Mouse (Mus musculus): ENCODE data around the gene Atp6v0c. TPM values are rescaled to one million over a fixed set of nuclear protein-coding genes. Genes with fewer than 3 reads are reported as not detected.
"Not testable (repeated sequence)": the region's sequence is repeated elsewhere in the genome, so short reads cannot be mapped to it uniquely, and the experiment has no call there.

Atp6v0c gene
- polyA plus RNA-seq, 1 experiment from 2014 or later: 535 TPM

DNA sequence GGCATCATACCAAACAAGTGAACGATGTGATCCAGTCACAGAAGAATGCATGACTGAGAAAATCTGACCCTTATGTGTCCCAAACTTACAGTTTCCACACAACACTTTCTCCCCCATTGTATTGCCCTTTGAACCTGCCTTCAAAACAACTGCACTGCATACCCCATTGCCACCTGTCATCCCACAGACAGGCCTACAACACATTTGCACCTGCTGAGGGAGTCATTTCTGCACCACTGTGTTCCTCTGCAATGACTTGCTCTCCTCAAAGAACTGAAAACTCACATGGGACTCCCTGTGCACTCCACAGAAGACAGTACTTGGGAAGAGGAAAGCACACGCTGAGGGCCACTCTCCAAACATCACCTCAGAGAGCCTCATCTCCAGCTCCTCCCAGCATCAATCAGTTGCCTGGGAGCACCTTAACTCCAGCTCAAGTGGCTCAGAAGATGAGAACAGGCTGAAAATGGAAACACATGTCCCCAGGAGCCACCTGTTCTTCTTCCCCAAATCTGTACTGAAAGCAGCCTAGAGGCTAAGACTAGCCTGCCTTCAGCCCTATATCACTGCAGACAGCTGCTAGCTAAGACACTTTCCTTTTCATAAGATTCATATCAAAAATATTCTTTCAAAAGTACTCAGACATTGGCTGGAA lies 32.1 kb downstream of the Atp6v0c start:
- Histone ChIP-seq H3K9ac (no peak overlapping the region), H3K9me3 (replicated peaks) (no peaks in the 10 kb centered on the region), H3K27me3 (replicated peaks) (no peaks in the 10 kb centered on the region), H3K4me1 (replicated peaks) (peaks cover 35% of the 10 kb centered on the region), H3K36me3 (no peaks in the 10 kb centered on the region), H3K4me2 (no peak overlapping the region), H3K4me3 (no peak overlapping the region), H3K27ac (ENCODE audit: poor library complexity, severe bottlenecking) (no peak overlapping the region)
- 80% methylated on average over 2 of the region's 2 CpGs for WGBS
- ATAC-seq (ENCODE audit: insufficient number of reproducible peaks, low FRiP score): no peak

DNA sequence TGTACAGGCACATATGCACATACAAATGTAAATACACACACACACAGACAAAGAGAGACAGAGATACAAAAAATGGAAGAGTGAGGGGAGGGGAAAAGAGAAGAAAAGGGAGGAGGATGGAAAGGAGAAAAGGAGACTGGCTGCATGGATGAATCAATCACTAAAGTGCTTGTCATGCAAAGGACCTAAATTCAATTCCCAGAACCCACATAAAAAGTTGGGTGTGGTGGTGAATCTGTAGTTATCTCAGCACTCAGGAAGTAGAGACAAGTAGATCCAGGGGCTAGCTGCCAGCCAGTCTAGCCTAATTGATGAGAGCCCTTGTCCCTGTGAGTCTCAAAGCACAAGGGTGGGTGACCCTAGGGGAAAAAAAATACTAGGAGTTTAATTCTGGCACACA lies 35.4 kb downstream of the Atp6v0c start:
- H3K4me1 ChIP-seq (replicated peaks): peaks cover 24% of the 10 kb centered on the region
- no peaks in the 10 kb centered on the region for H3K27me3 ChIP-seq (replicated peaks)
- H3K36me3 ChIP-seq: no peaks in the 10 kb centered on the region
- H3K9ac ChIP-seq: no peak overlapping the region
- H3K4me2 ChIP-seq: no peak overlapping the region
- no peak overlapping the region for H3K4me3 ChIP-seq
- H3K9me3 ChIP-seq (replicated peaks): no peaks in the 10 kb centered on the region
- no peak overlapping the region for H3K27ac ChIP-seq (ENCODE audit: poor library complexity, severe bottlenecking)
- no peak for ATAC-seq (ENCODE audit: insufficient number of reproducible peaks, low FRiP score)

DNA sequence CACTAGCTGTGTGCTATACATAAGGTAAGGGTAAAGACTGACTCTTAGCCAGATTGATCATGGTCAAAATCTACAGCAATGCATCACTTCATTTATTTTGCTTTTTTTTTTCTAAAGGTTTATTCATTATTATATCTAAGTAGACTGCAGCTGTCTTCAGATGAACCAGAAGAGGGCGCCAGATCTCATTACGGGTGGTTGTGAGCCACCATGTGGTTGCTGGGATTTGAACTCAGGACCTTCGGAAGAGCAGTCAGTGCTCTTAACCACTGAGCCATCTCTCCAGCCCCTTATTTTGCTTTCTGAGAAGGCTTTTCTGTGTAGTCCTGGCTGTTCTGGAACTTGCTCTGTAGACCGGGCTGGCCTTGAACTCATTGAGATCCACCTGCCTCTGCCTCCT lies 36.6 kb downstream of the Atp6v0c start:
- H3K4me3 ChIP-seq; H3K9ac ChIP-seq; H3K36me3 ChIP-seq; H3K9me3 ChIP-seq (replicated peaks); ATAC-seq (ENCODE audit: insufficient number of reproducible peaks, low FRiP score); H3K27ac ChIP-seq (ENCODE audit: poor library complexity, severe bottlenecking); H3K27me3 ChIP-seq (replicated peaks); H3K4me2 ChIP-seq: not testable (repeated sequence)
- H3K4me1 ChIP-seq (replicated peaks): peaks cover 19% of the 10 kb centered on the region
- 86% methylated on average over 4 of the region's 4 CpGs for WGBS

DNA sequence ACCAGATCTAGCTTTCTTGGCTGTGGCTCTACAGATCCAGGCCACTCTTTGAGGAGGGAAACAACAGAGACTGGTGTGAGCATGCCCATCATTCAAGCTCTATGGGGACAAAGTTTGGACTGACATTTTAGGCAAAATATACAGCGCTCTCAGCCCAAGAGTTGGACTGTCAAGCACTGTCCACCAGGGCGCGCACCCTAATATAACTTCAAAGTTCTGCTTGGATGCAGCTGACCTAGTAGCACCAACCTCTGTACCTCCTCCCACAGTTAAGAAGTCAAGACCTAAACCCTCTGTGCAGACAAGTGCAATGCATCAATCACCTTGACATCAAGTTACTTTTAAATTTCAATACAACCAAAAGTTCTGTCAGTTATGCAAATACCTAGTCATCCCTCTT lies 37.9 kb downstream of the Atp6v0c start:
- Histone ChIP-seq H3K9me3 (replicated peaks) (no peaks in the 10 kb centered on the region), H3K27ac (ENCODE audit: poor library complexity, severe bottlenecking) (no peak overlapping the region), H3K9ac (no peak overlapping the region), H3K27me3 (replicated peaks) (no peaks in the 10 kb centered on the region), H3K36me3 (no peaks in the 10 kb centered on the region), H3K4me1 (replicated peaks) (peaks cover 10% of the 10 kb centered on the region; the same call in 1 of the 2 replicates), H3K4me2 (no peak overlapping the region), H3K4me3 (no peak overlapping the region)
- no peak for ATAC-seq (ENCODE audit: insufficient number of reproducible peaks, low FRiP score)
- WGBS: 89% methylated on average over 3 of the region's 3 CpGs

DNA sequence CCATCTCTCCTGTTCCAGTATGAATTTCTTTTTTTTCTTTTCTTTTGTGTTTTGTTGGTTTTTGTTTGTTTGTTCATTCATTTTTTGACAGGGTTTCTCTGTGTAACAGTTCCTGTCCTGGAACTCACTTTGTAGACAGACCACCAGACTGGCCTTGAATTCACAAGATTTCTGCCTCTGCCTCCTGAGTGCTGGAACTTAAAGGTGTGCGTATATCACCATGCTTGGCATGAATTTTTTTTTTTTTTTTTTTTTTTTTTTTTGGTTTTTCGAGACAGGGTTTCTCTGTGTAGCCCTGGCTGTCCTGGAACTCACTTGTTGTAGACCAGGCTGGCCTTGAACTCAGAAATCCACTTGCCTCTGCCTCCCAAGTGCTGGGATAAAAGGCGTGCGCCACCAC lies 40.3 kb downstream of the Atp6v0c start:
- H3K27me3 ChIP-seq (replicated peaks); H3K9me3 ChIP-seq (replicated peaks); H3K36me3 ChIP-seq; ATAC-seq (ENCODE audit: insufficient number of reproducible peaks, low FRiP score); H3K4me3 ChIP-seq; H3K27ac ChIP-seq (ENCODE audit: poor library complexity, severe bottlenecking); H3K4me2 ChIP-seq; H3K9ac ChIP-seq: not testable (repeated sequence)
- H3K4me1 ChIP-seq (replicated peaks): peaks cover 13% of the 10 kb centered on the region; the same call in 1 of the 2 replicates
- WGBS: 89% methylated on average over 4 of the region's 4 CpGs

DNA sequence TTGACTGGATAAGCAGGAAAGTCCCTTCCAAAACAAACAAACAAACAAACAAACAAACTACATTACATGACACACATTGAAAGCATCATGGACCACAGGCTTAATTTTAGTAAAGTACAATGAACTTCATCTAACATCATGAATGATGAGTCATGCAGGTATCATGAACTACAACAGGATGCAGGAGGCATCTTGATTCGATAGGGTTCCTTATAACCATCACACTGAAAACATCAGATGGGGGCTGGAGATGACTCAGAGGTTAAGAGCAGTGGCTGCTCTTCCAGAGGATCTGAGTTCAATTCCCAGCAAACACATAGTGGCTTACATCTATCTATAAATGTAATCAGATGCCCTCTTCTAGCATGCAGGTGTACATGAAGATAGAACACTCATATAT lies 41.9 kb downstream of the Atp6v0c start:
- 88% methylated on average over 1 of the region's 1 CpGs for WGBS
- no peak for ATAC-seq (ENCODE audit: insufficient number of reproducible peaks, low FRiP score)
- Histone ChIP-seq H3K9ac (no peak overlapping the region), H3K4me1 (replicated peaks) (peaks cover 13% of the 10 kb centered on the region; the same call in 1 of the 2 replicates), H3K27me3 (replicated peaks) (no peaks in the 10 kb centered on the region), H3K27ac (ENCODE audit: poor library complexity, severe bottlenecking) (no peak overlapping the region), H3K4me2 (no peak overlapping the region), H3K36me3 (no peaks in the 10 kb centered on the region), H3K9me3 (replicated peaks) (no peaks in the 10 kb centered on the region), H3K4me3 (no peak overlapping the region)

DNA sequence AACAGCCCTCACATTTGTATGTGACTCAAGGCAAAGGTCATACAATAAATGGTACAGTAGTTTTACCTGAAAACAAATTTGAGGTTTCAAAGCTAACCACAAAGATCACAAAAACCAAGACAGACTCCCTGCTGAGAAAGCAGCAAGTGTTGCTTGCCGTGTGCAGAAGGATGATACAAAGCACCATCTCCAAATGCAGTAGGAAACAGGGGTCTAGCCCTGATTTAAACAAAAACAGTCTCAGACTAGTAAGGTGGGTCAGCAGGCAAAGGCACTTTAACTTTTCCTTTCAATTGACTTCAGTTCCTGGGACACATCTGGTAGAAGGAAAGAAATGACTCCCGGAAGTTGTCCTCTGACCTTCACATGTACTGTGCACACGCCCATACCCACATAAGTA lies 42.7 kb downstream of the Atp6v0c start:
- H3K9ac ChIP-seq: no peak overlapping the region
- no peak overlapping the region for H3K4me3 ChIP-seq
- no peaks in the 10 kb centered on the region for H3K27me3 ChIP-seq (replicated peaks)
- H3K27ac ChIP-seq (ENCODE audit: poor library complexity, severe bottlenecking): no peak overlapping the region
- no peak for ATAC-seq (ENCODE audit: insufficient number of reproducible peaks, low FRiP score)
- H3K36me3 ChIP-seq: no peaks in the 10 kb centered on the region
- peaks cover 13% of the 10 kb centered on the region; the same call in 1 of the 2 replicates for H3K4me1 ChIP-seq (replicated peaks)
- no peak overlapping the region for H3K4me2 ChIP-seq
- no peaks in the 10 kb centered on the region for H3K9me3 ChIP-seq (replicated peaks)
- 84% methylated on average over 3 of the region's 3 CpGs for WGBS

DNA sequence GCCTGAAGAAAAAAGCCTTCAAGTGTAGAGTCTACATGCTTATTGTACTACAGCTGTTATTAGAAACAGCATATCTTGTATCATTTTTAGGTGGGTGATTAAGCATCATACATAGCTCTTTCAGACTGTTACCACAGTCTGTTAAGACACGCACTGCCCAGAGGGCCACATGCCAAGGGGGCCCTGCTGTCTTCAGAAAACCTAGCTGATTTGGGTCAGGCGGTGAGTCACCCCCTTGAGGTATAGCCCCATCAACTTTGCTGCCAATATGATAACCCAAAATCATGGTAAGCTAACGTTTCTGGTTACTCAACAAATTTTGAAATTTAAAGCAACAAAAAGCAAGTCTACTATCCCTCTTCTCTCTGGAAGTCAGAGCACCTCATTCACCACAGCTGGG lies 50.1 kb downstream of the Atp6v0c start:
- Histone ChIP-seq H3K4me2 (no peak overlapping the region), H3K4me1 (replicated peaks) (peaks cover 11% of the 10 kb centered on the region), H3K4me3 (no peak overlapping the region), H3K27ac (ENCODE audit: poor library complexity, severe bottlenecking) (no peak overlapping the region), H3K9me3 (replicated peaks) (no peaks in the 10 kb centered on the region), H3K9ac (no peak overlapping the region), H3K27me3 (replicated peaks) (no peaks in the 10 kb centered on the region), H3K36me3 (no peaks in the 10 kb centered on the region)
- 84% methylated on average over 3 of the region's 3 CpGs for WGBS
- ATAC-seq (ENCODE audit: insufficient number of reproducible peaks, low FRiP score): no peak

Other genes starting within 250 kb of the Atp6v0c start
- gene Sbp, start 228.0 kb downstream of the Atp6v0c start, polyA plus RNA-seq (2016; fragmentation: Nextera tagmentation; extraction: Ambion mirVana): not detected in 2 replicates
- gene Sbpl, start 214.4 kb downstream of the Atp6v0c start, polyA plus RNA-seq (2016; fragmentation: Nextera tagmentation; extraction: Ambion mirVana): not detected in 2 replicates
- not detected in 2 replicates for gene Prss30, start 189.1 kb downstream of the Atp6v0c start, polyA plus RNA-seq (2016; fragmentation: Nextera tagmentation; extraction: Ambion mirVana)
- gene Prss22, start 171.6 kb downstream of the Atp6v0c start, polyA plus RNA-seq (2016; fragmentation: Nextera tagmentation; extraction: Ambion mirVana): 0.29 TPM in 1 of 2 replicates, not detected in the other
- gene Prss27, start 131.6 kb downstream of the Atp6v0c start, polyA plus RNA-seq (2016; fragmentation: Nextera tagmentation; extraction: Ambion mirVana): 0.35 and 0.41 TPM in 2 replicates
- gene Kctd5, start 96.2 kb downstream of the Atp6v0c start, polyA plus RNA-seq (2016; fragmentation: Nextera tagmentation; extraction: Ambion mirVana): 49.0 and 49.2 TPM in 2 replicates
- gene Pdpk1, start 18.8 kb downstream of the Atp6v0c start, polyA plus RNA-seq (2016; fragmentation: Nextera tagmentation; extraction: Ambion mirVana): 46.9 and 48.6 TPM in 2 replicates
- gene Amdhd2, start 5.9 kb downstream of the Atp6v0c start, polyA plus RNA-seq (2016; fragmentation: Nextera tagmentation; extraction: Ambion mirVana): 28.1 and 28.8 TPM in 2 replicates
- gene Tbc1d24, start 35.9 kb upstream of the Atp6v0c start, polyA plus RNA-seq (2016; fragmentation: Nextera tagmentation; extraction: Ambion mirVana): 5.1 and 5.3 TPM in 2 replicates
- gene Ntn3, start 39.8 kb upstream of the Atp6v0c start, polyA plus RNA-seq (2016; fragmentation: Nextera tagmentation; extraction: Ambion mirVana): 2.0 and 2.6 TPM in 2 replicates
- 6.0 and 7.5 TPM in 2 replicates for gene Tedc2, start 51.1 kb upstream of the Atp6v0c start, polyA plus RNA-seq (2016; fragmentation: Nextera tagmentation; extraction: Ambion mirVana)
- gene Ccnf, start 81.8 kb upstream of the Atp6v0c start, polyA plus RNA-seq (2016; fragmentation: Nextera tagmentation; extraction: Ambion mirVana): 49.4 and 55.8 TPM in 2 replicates
- gene Abca17, start 181.4 kb upstream of the Atp6v0c start, polyA plus RNA-seq (2016; fragmentation: Nextera tagmentation; extraction: Ambion mirVana): not detected in 2 replicates
- 9.4 and 9.7 TPM in 2 replicates for gene Abca3, start 182.2 kb upstream of the Atp6v0c start, polyA plus RNA-seq (2016; fragmentation: Nextera tagmentation; extraction: Ambion mirVana)
- gene Rnps1, start 244.9 kb upstream of the Atp6v0c start, polyA plus RNA-seq (2016; fragmentation: Nextera tagmentation; extraction: Ambion mirVana): 246 and 247 TPM in 2 replicates